Mouse (Mus musculus) heart, embryonic 14.5 days (tissue): ENCODE data around the gene Ndrg3. TPM values are rescaled to one million over a fixed set of nuclear protein-coding genes. Genes with fewer than 3 reads are reported as not detected.
"Not testable (repeated sequence)": the region's sequence is repeated elsewhere in the genome, so short reads cannot be mapped to it uniquely, and the experiment has no call there.

Experiments used
- ATAC-seq: fragments of 200-750 bp; cut with Nextera tagmentation; 2 replicates; pipeline ENCODE4 v1.8.0; 2017; ENCODE audit warnings: low read depth, moderate TSS enrichment; ENCODE audit not compliant: insufficient number of reproducible peaks, insufficient read depth, low FRiP score
- H3K27ac ChIP-seq, 2 experiments: fragments of 200-500 bp in 1 of 2; fragments of 300-500 bp in 1 of 2; sonication (generic) in 1 of 2; replicated peaks in 1 of 2; 2 replicates each; pipeline ENCODE4 v1.5.1; 2012 to 2014; ENCODE audit warnings: low read depth in 2 of 2, low read length in 2 of 2, control low read depth in 1 of 2, mild to moderate bottlenecking in 1 of 2, mixed read lengths in 1 of 2; ENCODE audit not compliant: control insufficient read depth in 1 of 2, insufficient read depth in 1 of 2
- H3K27me3 ChIP-seq: fragments of 300-500 bp; sonication (generic); 2 replicates; pipeline ENCODE4 v1.6.1; 2014; ENCODE audit warnings: mild to moderate bottlenecking, low read length, control low read depth; ENCODE audit not compliant: control insufficient read depth, insufficient read depth
- H3K36me3 ChIP-seq: fragments of 300-500 bp; sonication (generic); 2 replicates; pipeline ENCODE4 v1.6.1; 2014; ENCODE audit warnings: mild to moderate bottlenecking, control low read depth, low read length, mixed read lengths; ENCODE audit not compliant: control insufficient read depth, insufficient read depth
- H3K4me1 ChIP-seq, 2 experiments: fragments of 200-500 bp in 1 of 2; fragments of 300-500 bp in 1 of 2; sonication (generic) in 1 of 2; 2 replicates each; pipeline ENCODE4 v1.6.1; 2012 to 2014; ENCODE audit warnings: low read length in 2 of 2, control low read depth in 1 of 2, mixed read lengths in 1 of 2; ENCODE audit not compliant: control insufficient read depth in 2 of 2, insufficient read depth in 2 of 2
- H3K4me2 ChIP-seq: fragments of 300-500 bp; sonication (generic); 2 replicates; pipeline ENCODE4 v1.6.1; 2014; ENCODE audit warnings: mild to moderate bottlenecking, low read length
- H3K4me3 ChIP-seq, 2 experiments: fragments of 200-500 bp in 1 of 2; fragments of 300-500 bp in 1 of 2; sonication (generic) in 1 of 2; 2 replicates each; pipeline ENCODE4 v1.5.1; 2012 to 2014; ENCODE audit warnings: low read length in 2 of 2, mild to moderate bottlenecking in 2 of 2, control low read depth in 1 of 2, low read depth in 1 of 2, moderate library complexity in 1 of 2; ENCODE audit not compliant: control insufficient read depth in 1 of 2, insufficient read depth in 1 of 2
- H3K9ac ChIP-seq: fragments of 300-500 bp; sonication (generic); 2 replicates; pipeline ENCODE4 v1.6.1; 2014; ENCODE audit warnings: mild to moderate bottlenecking, low read length
- H3K9me3 ChIP-seq: fragments of 300-500 bp; sonication (generic); 2 replicates; pipeline ENCODE4 v1.6.1; 2016; ENCODE audit warnings: low read length, control low read depth; ENCODE audit not compliant: control insufficient read depth
- WGBS: fragments of 180-500 bp; shearing (Covaris S2); extraction: QIAGEN DNeasy Blood & Tissue Kit; methylation state at CpG from one replicate; pipeline ENCODE4 v1.1.7; 2014; 5-methylcytosine and 5-hydroxymethylcytosine counted together
- polyA plus RNA-seq: library from polyadenylated mRNA; unstranded; fragments of >200 nt; fragmentation: Nextera tagmentation; extraction: Ambion mirVana; gene quantifications from 2 replicates; pipeline ENCODE4 v1.2.1, GENCODE M21; 2014

Gene Ndrg3
- polyA plus RNA-seq, 1 experiment from 2014 or later, result 32.9 TPM

DNA sequence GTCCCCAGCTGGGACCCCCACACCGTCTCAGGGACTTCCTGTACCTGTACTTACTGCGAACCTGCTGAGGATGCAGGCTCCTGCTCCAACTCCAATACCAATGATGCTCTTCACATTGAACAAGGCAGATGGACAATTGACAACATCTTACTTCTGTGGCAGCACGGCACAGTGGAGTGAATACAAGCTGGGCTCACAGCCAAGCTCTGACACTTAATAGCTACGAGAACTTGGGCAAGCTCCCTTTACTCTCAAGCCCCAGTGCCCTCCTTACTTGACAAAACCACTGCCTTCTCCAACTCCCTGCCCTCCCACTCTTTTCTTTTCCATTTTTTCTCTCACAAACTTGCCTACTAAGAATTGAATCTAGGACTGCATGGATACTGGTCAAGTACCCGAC, 78.7 kb downstream of the Ndrg3 start:
- Histone ChIP-seq H3K36me3 (no peaks in the 10 kb centered on the region), H3K9ac (no peak overlapping the region), H3K4me1 (no peaks in the 10 kb centered on the region), H3K4me3 (no peak overlapping the region), H3K27me3 (no peaks in the 10 kb centered on the region), H3K4me2 (no peak overlapping the region), H3K27ac (no peak overlapping the region), H3K9me3 (no peaks in the 10 kb centered on the region)
- no peak for ATAC-seq
- 49% methylated on average over 5 of the region's 5 CpGs for WGBS

DNA sequence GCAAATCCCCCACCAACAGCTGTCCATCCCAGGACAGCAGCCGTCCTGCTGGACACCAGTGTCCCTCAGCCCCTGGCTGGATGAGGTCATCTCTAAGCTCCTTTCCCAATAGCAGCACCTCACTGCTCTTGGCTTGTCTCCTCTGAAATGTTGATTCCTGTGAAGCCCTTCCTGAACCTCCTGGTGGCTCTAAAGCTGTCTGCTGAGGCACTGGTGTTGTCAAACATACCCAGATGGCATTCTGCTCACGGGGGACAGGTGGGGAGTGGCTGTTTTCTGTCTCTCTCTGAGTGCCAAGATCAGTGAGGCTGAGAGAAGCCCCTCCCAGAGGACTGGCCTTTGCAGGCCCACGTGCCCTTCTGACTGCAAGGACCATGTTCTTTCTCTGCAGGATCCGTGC, 85.9 kb downstream of the Ndrg3 start:
- not testable (repeated sequence) for ATAC-seq, H3K4me3 ChIP-seq, H3K27ac ChIP-seq, H3K36me3 ChIP-seq, H3K4me2 ChIP-seq, H3K9ac ChIP-seq, H3K9me3 ChIP-seq, H3K4me1 ChIP-seq, H3K27me3 ChIP-seq
- WGBS, result 28% methylated on average over 4 of the region's 4 CpGs

DNA sequence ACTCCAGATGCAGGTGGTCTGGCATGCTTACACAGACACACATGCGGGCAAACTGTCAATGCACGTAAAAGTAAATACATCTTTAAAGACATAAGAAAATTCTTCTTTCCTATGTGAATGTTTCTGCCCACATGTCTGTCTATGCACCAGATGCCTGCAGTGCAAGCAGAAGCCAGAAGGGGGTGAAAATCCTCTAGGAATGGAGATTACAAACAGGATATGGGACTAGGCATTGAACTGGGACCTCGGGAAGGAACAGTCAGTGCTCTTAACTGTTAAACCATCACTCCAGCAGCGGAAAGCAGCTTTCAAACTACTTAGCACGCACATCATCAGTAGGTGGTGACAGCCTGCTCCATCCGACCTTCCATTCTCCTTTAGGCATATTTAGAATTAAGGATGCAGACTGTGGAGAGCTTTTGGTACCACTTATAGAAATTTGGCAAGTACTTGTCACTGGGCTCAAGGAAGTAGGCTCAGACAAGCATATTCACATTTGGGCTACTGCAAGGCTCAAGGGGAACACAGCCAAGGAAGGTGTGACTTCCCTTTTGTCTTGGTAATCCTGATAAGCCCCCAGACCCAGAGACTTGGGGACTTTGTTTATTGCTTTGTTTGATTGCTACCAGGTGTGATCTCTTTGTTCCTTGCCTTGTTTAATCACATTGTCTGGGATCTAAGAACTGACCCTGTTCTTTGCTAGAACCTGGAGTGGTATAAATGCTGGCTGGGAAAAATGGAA, 86.7 kb downstream of the Ndrg3 start:
- Histone ChIP-seq H3K4me3 (no peak overlapping the region), H3K27ac (no peak overlapping the region), H3K9me3 (no peaks in the 10 kb centered on the region), H3K27me3 (no peaks in the 10 kb centered on the region), H3K9ac (no peak overlapping the region), H3K36me3 (no peaks in the 10 kb centered on the region), H3K4me2 (no peak overlapping the region), H3K4me1 (no peaks in the 10 kb centered on the region)
- ATAC-seq, result no peak
- 17% methylated on average over 6 of the region's 6 CpGs for WGBS

DNA sequence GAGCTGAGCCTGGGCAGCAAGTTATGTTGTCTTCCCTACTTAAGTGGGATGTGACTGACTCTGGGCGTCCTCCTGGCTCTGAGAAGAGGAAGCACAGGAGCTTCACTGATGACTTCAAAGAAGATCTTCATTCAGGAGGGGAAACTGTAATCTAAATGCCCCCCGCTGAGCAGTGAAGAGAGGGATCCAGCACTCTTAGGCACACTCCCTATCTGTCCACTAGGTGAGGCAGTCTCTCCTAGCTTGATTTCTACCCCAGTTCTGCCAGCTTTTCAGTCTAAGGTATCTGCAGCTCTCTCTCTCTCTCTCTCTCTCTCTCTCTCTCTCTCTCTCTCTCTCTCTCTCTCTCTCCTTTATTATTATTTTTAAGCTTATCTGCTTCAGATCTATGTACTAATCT, 88.5 kb downstream of the Ndrg3 start:
- Histone ChIP-seq H3K9ac (no peak overlapping the region), H3K4me1 (peaks cover 2 to 4% of the 10 kb centered on the region in 2 experiments; a peak in 1 of 4 replicates), H3K27ac (no peak overlapping the region), H3K27me3 (no peaks in the 10 kb centered on the region), H3K9me3 (no peaks in the 10 kb centered on the region), H3K4me2 (no peak overlapping the region), H3K4me3 (no peak overlapping the region), H3K36me3 (no peaks in the 10 kb centered on the region)
- no peak for ATAC-seq
- 41% methylated on average over 2 of the region's 2 CpGs for WGBS

DNA sequence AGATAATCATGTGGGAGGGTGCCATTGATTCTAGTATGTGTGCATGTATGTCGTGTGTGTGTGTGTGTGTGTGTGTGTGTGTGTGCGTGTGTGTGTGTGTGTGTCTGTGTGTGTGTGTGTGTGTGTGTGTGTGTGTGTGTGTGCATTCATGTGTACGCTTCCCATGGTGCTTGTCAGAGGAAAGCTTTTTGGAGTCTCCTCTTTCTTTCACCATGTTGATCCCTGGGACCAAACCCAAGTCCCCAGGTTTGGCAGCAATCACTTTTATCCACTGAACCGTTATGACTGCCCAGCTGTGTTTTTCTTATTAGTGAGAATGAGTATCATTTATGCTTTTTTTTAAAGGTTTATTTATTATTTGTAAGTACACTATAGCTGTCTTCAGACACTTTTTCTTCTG, 89.4 kb downstream of the Ndrg3 start:
- not testable (repeated sequence) for H3K36me3 ChIP-seq, H3K27me3 ChIP-seq, H3K9ac ChIP-seq, H3K4me2 ChIP-seq, H3K27ac ChIP-seq, H3K4me3 ChIP-seq, ATAC-seq, H3K4me1 ChIP-seq, H3K9me3 ChIP-seq
- 73% methylated on average over 4 of the region's 4 CpGs for WGBS

DNA sequence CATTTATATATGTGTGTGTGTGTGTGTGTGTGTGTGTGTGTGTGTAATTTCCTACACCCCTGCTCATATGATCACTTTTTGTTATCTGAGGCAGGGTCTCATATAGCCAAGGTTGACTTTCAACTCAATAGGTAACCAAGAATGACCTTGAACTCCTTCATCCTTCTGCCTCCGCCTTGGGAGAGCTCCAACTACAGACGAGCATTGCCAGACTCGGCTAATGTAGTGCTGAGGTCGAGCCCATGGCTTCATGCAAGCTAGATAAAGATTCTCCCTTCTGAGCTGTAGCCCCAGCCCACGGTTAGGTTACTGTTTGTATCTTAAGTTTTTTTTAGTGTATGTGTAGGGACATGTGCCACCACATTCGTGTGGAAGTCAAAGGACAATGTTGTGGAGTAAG, 90.0 kb downstream of the Ndrg3 start:
- Histone ChIP-seq H3K27ac (no peak overlapping the region), H3K4me3 (no peak overlapping the region), H3K27me3 (no peaks in the 10 kb centered on the region), H3K9ac (no peak overlapping the region), H3K36me3 (no peaks in the 10 kb centered on the region), H3K9me3 (no peaks in the 10 kb centered on the region), H3K4me2 (no peak overlapping the region), H3K4me1 (peaks cover 5 to 6% of the 10 kb centered on the region in 2 experiments; a peak in 1 of 4 replicates)
- WGBS, result 60% methylated on average over 6 of the region's 6 CpGs
- no peak for ATAC-seq

DNA sequence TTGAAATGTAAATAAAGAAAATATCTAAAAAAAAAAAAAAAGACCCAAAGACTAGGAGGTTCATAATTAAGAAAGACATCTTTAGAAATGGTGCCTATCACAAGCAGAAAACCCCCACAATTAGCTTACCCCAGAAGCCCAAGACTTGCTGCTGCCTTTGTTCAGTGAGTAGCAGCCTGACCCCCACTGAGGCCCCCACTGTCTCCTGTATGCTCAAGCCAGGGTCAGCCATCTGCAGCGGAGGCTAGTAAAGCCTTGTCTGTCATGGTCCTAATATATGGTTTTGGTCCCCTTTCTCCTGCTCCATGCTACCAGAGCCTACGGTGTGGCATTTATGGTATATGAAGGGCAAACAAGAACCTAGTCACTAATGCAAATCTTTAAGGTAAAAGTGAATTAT, 90.5 kb downstream of the Ndrg3 start:
- no peaks in the 10 kb centered on the region for H3K9me3 ChIP-seq
- H3K4me3 ChIP-seq, result no peak overlapping the region
- no peaks in the 10 kb centered on the region for H3K27me3 ChIP-seq
- H3K4me2 ChIP-seq, result no peak overlapping the region
- ATAC-seq, result no peak
- WGBS, result 82% methylated on average over 2 of the region's 2 CpGs
- H3K36me3 ChIP-seq, result no peaks in the 10 kb centered on the region
- H3K4me1 ChIP-seq, result peaks cover 5 to 6% of the 10 kb centered on the region in 2 experiments; a peak in 1 of 4 replicates
- no peak overlapping the region for H3K9ac ChIP-seq
- H3K27ac ChIP-seq, result no peak overlapping the region

DNA sequence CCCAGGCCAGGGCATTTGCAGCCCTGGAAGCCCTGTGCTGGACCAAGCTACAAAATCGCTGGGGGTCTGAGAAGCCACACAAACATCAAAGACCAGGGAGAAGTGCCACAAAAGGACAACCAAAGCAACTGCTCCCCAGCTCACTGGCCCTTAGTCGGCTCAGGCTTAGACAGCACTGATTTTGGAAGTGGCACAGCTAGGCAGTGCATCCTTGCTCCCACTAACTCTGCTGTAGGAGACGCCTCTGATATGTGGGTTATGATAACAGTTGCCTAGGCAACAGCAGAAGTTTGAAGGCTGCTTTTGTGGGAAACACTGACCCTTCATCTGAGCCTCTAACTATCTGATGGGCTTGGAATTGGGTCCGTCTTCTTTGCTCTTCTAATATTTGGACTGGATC, 92.7 kb downstream of the Ndrg3 start:
- Histone ChIP-seq H3K4me1 (peaks cover 5 to 6% of the 10 kb centered on the region in 2 experiments; a peak in 1 of 4 replicates), H3K27ac (no peak overlapping the region), H3K4me3 (no peak overlapping the region), H3K27me3 (no peaks in the 10 kb centered on the region), H3K36me3 (no peaks in the 10 kb centered on the region), H3K9ac (no peak overlapping the region), H3K4me2 (no peak overlapping the region), H3K9me3 (no peaks in the 10 kb centered on the region)
- WGBS, result 38% methylated on average over 4 of the region's 4 CpGs
- no peak for ATAC-seq
